Mouse (Mus musculus) left cerebral cortex, adult 9 months (tissue): Measurements from ENCODE around the gene Stil.
"Not testable (repeated sequence)": the region's sequence is repeated elsewhere in the genome, so short reads cannot be mapped to it uniquely, and the experiment has no call there.

Experiments
- DNase-seq, 2 experiments: peaks; one replicate each; pipeline ENCODE4 v3.0.0; 2022; ENCODE audit warnings: low spot score in 2 of 2

Gene Stil

GRCm38 (mm10) chr4:114999773-115000428 lies at the start of gene Stil:
Gene Stil, plus strand, starts transcription at chr4:115000159.
- DNase-seq, result peak; percentile 93 to 95

- DNase-seq, result no peak
These were observed 46.8 kb upstream of the Stil start for GRCm38 (mm10) chr4:114953172-114953571.

GRCm38 (mm10) chr4:114957403-114957802 lies 42.6 kb upstream of the Stil start:
- DNase-seq, result no peak

- peak in 1 of 2 experiments; percentile 7 for DNase-seq
These were observed 41.7 kb upstream of the Stil start for GRCm38 (mm10) chr4:114958231-114958630.

GRCm38 (mm10) chr4:114958786-114959185 lies 41.2 kb upstream of the Stil start:
- DNase-seq, result no peak

- no peak for DNase-seq
These were observed 40.4 kb upstream of the Stil start for GRCm38 (mm10) chr4:114959533-114959932.

GRCm38 (mm10) chr4:114960881-114961280 lies 39.1 kb upstream of the Stil start:
- DNase-seq, result not testable (repeated sequence)

- no peak for DNase-seq
These were observed 29.2 kb upstream of the Stil start for GRCm38 (mm10) chr4:114970736-114971135.

GRCm38 (mm10) chr4:114973229-114973740 lies 26.7 kb upstream of the Stil start:
- no peak for DNase-seq

- no peak for DNase-seq
These were observed 17.3 kb upstream of the Stil start for GRCm38 (mm10) chr4:114982619-114983018.

- no peak for DNase-seq
These were observed 16.9 kb upstream of the Stil start for GRCm38 (mm10) chr4:114983020-114983419.

- DNase-seq, result no peak
These were observed 13.8 kb upstream of the Stil start for GRCm38 (mm10) chr4:114986211-114986590.

- DNase-seq, result peak; percentile 44 to 80
These were observed 13.1 kb upstream of the Stil start, which contains the start of gene Cmpk1 for GRCm38 (mm10) chr4:114986591-114987432. Gene Cmpk1, minus strand, starts transcription at chr4:114987241.

GRCm38 (mm10) chr4:114994218-114994617 lies 5.7 kb upstream of the Stil start:
- DNase-seq, result no peak

GRCm38 (mm10) chr4:114997051-114997450 lies 2.9 kb upstream of the Stil start:
- peak in 1 of 2 experiments; percentile 12 for DNase-seq

- no peak for DNase-seq
These were observed 550 bp upstream of the Stil start for GRCm38 (mm10) chr4:114999445-114999772.

GRCm38 (mm10) chr4:115000429-115000795 lies 453 bp downstream of the Stil start:
- no peak for DNase-seq

GRCm38 (mm10) chr4:115014276-115014675 lies 14.3 kb downstream of the Stil start:
- no peak for DNase-seq

- no peak for DNase-seq
These were observed 20.0 kb downstream of the Stil start for GRCm38 (mm10) chr4:115019997-115020396.

- DNase-seq, result no peak
These were observed 35.1 kb downstream of the Stil start for GRCm38 (mm10) chr4:115035043-115035442.

GRCm38 (mm10) chr4:115038242-115038641 lies 38.3 kb downstream of the Stil start:
- peak in 1 of 2 experiments; percentile 60 for DNase-seq

GRCm38 (mm10) chr4:115045621-115046020 lies 45.7 kb downstream of the Stil start:
- DNase-seq, result no peak

GRCm38 (mm10) chr4:115047750-115048149 lies 47.8 kb downstream of the Stil start:
- DNase-seq, result peak in 1 of 2 experiments; percentile 50
